Mouse (Mus musculus) hindbrain, embryonic 15.5 days (tissue): ENCODE measurements around the gene Shoc2. TPM values are rescaled to one million over a fixed set of nuclear protein-coding genes. Genes with fewer than 3 reads are reported as not detected.
"Not testable (repeated sequence)": the region's sequence is repeated elsewhere in the genome, so short reads cannot be mapped to it uniquely, and the experiment has no call there.

ENCODE experiments used
- ATAC-seq: fragments of 200-750 bp; cut with Nextera tagmentation; 2 replicates; pipeline ENCODE4 v1.8.0; 2017; ENCODE audit warnings: low read depth, moderate number of reproducible peaks, moderate TSS enrichment; ENCODE audit not compliant: low FRiP score
- H3K27ac ChIP-seq: fragments of 300-500 bp; sonication (generic); replicated peaks from 2 replicates; pipeline ENCODE4 v1.5.1; 2015; ENCODE audit warnings: mild to moderate bottlenecking, inconsistent platforms
- H3K27me3 ChIP-seq: fragments of 300-500 bp; sonication (generic); 2 replicates; pipeline ENCODE4 v1.6.1; 2015; ENCODE audit warnings: control low read depth, inconsistent platforms
- H3K36me3 ChIP-seq: fragments of 300-500 bp; sonication (generic); 2 replicates; pipeline ENCODE4 v1.6.1; 2015; ENCODE audit warnings: control low read depth, inconsistent platforms
- H3K4me1 ChIP-seq: fragments of 300-500 bp; sonication (generic); replicated peaks from 2 replicates; pipeline ENCODE4 v1.6.1; 2015; ENCODE audit warnings: control low read depth, inconsistent platforms
- H3K4me2 ChIP-seq: fragments of 300-500 bp; sonication (generic); 2 replicates; pipeline ENCODE4 v1.6.1; 2015; ENCODE audit warnings: moderate library complexity, mild to moderate bottlenecking, inconsistent platforms
- H3K4me3 ChIP-seq: fragments of 300-500 bp; sonication (generic); 2 replicates; pipeline ENCODE4 v1.5.1; 2015; ENCODE audit warnings: mild to moderate bottlenecking, inconsistent platforms
- H3K9ac ChIP-seq: fragments of 300-500 bp; sonication (generic); 2 replicates; pipeline ENCODE4 v1.6.1; 2015; ENCODE audit warnings: inconsistent platforms
- H3K9me3 ChIP-seq: fragments of 300-500 bp; sonication (generic); 2 replicates; pipeline ENCODE4 v1.6.1; 2016; ENCODE audit warnings: control low read depth, inconsistent platforms
- WGBS: fragments of 180-500 bp; shearing (Covaris S2); methylation state at CpG from one replicate; pipeline ENCODE4 v1.1.7; 2015; 5-methylcytosine and 5-hydroxymethylcytosine counted together
- polyA plus RNA-seq: library from polyadenylated mRNA; unstranded; fragments of >200 nt; fragmentation: Nextera tagmentation; extraction: Ambion mirVana; gene quantifications from 2 replicates; pipeline ENCODE4 v1.2.1, GENCODE M21; 2015

Shoc2 gene
- polyA plus RNA-seq, 1 experiment from 2014 or later: 64.6 TPM

GRCm38 (mm10) chr19:53904833-53905480, 39.1 kb upstream of the Shoc2 start:
- H3K27me3 ChIP-seq: no peaks in the 10 kb centered on the region
- WGBS: 64% methylated on average over 7 of the region's 7 CpGs
- peak overlapping the region; percentile 71; the same call in 1 of the 2 replicates for H3K9ac ChIP-seq

GRCm38 (mm10) chr19:53906033-53906702, 37.9 kb upstream of the Shoc2 start:
- Histone ChIP-seq H3K27ac (no peak overlapping the region), H3K36me3 (peaks cover 17% of the 10 kb centered on the region), H3K4me3 (no peak overlapping the region), H3K9me3 (no peaks in the 10 kb centered on the region), H3K4me1 (peaks cover 31% of the 10 kb centered on the region), H3K4me2 (0 out of 2 replicates have a peak overlapping the region, but pooled peaks have one; percentile 85), H3K27me3 (no peaks in the 10 kb centered on the region), H3K9ac (no peak overlapping the region)
- 77% methylated on average over 6 of the region's 6 CpGs for WGBS
- no peak for ATAC-seq

More at GRCm38 (mm10) chr19:53904833-53905480, 39.1 kb upstream of the Shoc2 start:
- Histone ChIP-seq H3K36me3 (peaks cover 9% of the 10 kb centered on the region), H3K4me2 (peak overlapping the region; percentile 85), H3K27ac (0 out of 2 replicates have a peak overlapping the region, but pooled peaks have one; percentile 94), H3K9me3 (no peaks in the 10 kb centered on the region), H3K4me1 (peaks cover 31% of the 10 kb centered on the region), H3K4me3 (peak overlapping the region; percentile 78)
- no peak for ATAC-seq

GRCm38 (mm10) chr19:53906703-53907070, 37.4 kb upstream of the Shoc2 start:
- peaks cover 31% of the 10 kb centered on the region for H3K4me1 ChIP-seq
- not testable (repeated sequence) for ATAC-seq

GRCm38 (mm10) chr19:53914950-53915349, 29.2 kb upstream of the Shoc2 start:
- H3K9ac ChIP-seq: no peak overlapping the region
- no peak for ATAC-seq
- H3K27ac ChIP-seq: no peak overlapping the region
- H3K9me3 ChIP-seq: no peaks in the 10 kb centered on the region
- H3K4me2 ChIP-seq: no peak overlapping the region
- no peak overlapping the region for H3K4me3 ChIP-seq
- H3K27me3 ChIP-seq: no peaks in the 10 kb centered on the region
- no peaks in the 10 kb centered on the region for H3K4me1 ChIP-seq
- WGBS: 98% methylated on average over 4 of the region's 4 CpGs
- H3K36me3 ChIP-seq: peaks cover 64% of the 10 kb centered on the region

More at GRCm38 (mm10) chr19:53906703-53907070, 37.4 kb upstream of the Shoc2 start:
- H3K9ac ChIP-seq, H3K4me3 ChIP-seq, H3K4me2 ChIP-seq, H3K27me3 ChIP-seq, H3K9me3 ChIP-seq, H3K27ac ChIP-seq: not testable (repeated sequence)
- peaks cover 17% of the 10 kb centered on the region for H3K36me3 ChIP-seq

- Histone ChIP-seq H3K9ac (no peak overlapping the region), H3K36me3 (peaks cover 49% of the 10 kb centered on the region), H3K4me2 (no peak overlapping the region), H3K4me1 (no peaks in the 10 kb centered on the region), H3K27me3 (no peaks in the 10 kb centered on the region), H3K9me3 (no peaks in the 10 kb centered on the region), H3K27ac (no peak overlapping the region), H3K4me3 (no peak overlapping the region)
- WGBS: 92% methylated on average over 10 of the region's 10 CpGs
- ATAC-seq: no peak
Measured at GRCm38 (mm10) chr19:53919541-53919940, 24.6 kb upstream of the Shoc2 start.

DNA sequence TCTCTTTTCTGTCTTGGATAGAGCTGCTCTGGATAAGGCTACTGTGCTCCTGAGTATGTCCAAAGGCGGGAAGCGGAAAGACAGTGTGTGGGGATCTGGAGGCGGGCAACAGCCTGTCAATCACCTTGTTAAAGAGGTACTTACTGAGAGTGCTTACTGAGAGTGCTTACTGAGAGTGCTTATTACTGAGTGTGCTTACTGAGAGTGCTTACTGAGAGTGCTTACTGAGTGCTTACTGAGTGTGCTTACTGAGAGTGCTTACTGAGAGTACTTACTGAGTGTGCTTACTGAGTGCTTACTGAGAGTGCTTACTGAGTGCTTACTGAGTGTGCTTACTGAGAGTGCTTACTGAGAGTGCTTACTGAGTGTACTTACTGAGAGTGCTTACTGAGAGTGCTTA, 22.1 kb upstream of the Shoc2 start:
- 87% methylated on average over 3 of the region's 3 CpGs for WGBS
- ATAC-seq: not testable (repeated sequence)

GRCm38 (mm10) chr19:53925338-53925751, 18.8 kb upstream of the Shoc2 start:
- ATAC-seq: no peak
- 87% methylated on average over 2 of the region's 2 CpGs for whole genome bisulfite sequencing
- H3K9ac ChIP-seq: no peak overlapping the region
- no peaks in the 10 kb centered on the region for H3K27me3 ChIP-seq
- no peaks in the 10 kb centered on the region for H3K4me1 ChIP-seq
- no peak overlapping the region for H3K4me2 ChIP-seq
- no peak overlapping the region for H3K4me3 ChIP-seq
- H3K27ac ChIP-seq: no peak overlapping the region
- H3K36me3 ChIP-seq: peaks cover 39% of the 10 kb centered on the region
- no peaks in the 10 kb centered on the region for H3K9me3 ChIP-seq

More for the DNA sequence above, 22.1 kb upstream of the Shoc2 start:
- not testable (repeated sequence) for H3K4me2 ChIP-seq, H3K27ac ChIP-seq, H3K27me3 ChIP-seq, H3K9ac ChIP-seq, H3K4me3 ChIP-seq, H3K4me1 ChIP-seq, H3K9me3 ChIP-seq
- H3K36me3 ChIP-seq: peaks cover 46% of the 10 kb centered on the region

- H3K4me3 ChIP-seq: no peak overlapping the region
- ATAC-seq: no peak
- no peaks in the 10 kb centered on the region for H3K4me1 ChIP-seq
- no peaks in the 10 kb centered on the region for H3K27me3 ChIP-seq
- WGBS: 98% methylated on average over 1 of the region's 1 CpGs
- H3K4me2 ChIP-seq: no peak overlapping the region
- no peaks in the 10 kb centered on the region for H3K9me3 ChIP-seq
- H3K9ac ChIP-seq: no peak overlapping the region
- H3K27ac ChIP-seq: no peak overlapping the region
- H3K36me3 ChIP-seq: peaks cover 42% of the 10 kb centered on the region
Measured at GRCm38 (mm10) chr19:53926705-53927104, 17.4 kb upstream of the Shoc2 start.

DNA sequence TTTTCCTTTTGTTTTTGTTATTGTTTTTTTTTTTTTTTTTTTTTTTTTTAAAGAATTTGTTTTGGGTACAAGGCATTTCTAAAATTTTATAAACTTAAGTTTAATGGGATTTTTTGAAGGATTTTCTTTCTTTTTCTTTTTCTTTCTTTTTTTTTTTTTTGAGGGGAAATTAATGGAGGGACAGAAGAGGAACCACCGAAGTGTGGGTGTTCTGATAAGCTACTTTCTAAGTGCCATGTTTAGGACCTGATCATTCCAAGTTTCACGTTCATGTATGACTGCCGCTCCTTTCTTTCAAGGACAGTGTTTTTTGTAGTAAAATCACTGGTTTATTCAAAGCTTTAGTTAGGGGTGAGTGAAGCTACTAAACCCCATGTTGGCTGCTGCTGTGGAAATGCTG, 14.9 kb upstream of the Shoc2 start:
- H3K36me3 ChIP-seq: peaks cover 44% of the 10 kb centered on the region
- WGBS: 94% methylated on average over 3 of the region's 3 CpGs
- ATAC-seq: no peak

GRCm38 (mm10) chr19:53933050-53933449, 11.1 kb upstream of the Shoc2 start:
- ATAC-seq: no peak
- H3K9me3 ChIP-seq: no peaks in the 10 kb centered on the region
- no peak overlapping the region for H3K27ac ChIP-seq
- H3K9ac ChIP-seq: no peak overlapping the region
- no peak overlapping the region for H3K4me3 ChIP-seq
- no peak overlapping the region for H3K4me2 ChIP-seq
- H3K4me1 ChIP-seq: no peaks in the 10 kb centered on the region
- H3K27me3 ChIP-seq: no peaks in the 10 kb centered on the region
- H3K36me3 ChIP-seq: peaks cover 34% of the 10 kb centered on the region

More for the DNA sequence above, 14.9 kb upstream of the Shoc2 start:
- Histone ChIP-seq H3K4me2 (no peak overlapping the region), H3K4me3 (no peak overlapping the region), H3K27ac (no peak overlapping the region), H3K4me1 (no peaks in the 10 kb centered on the region), H3K9me3 (no peaks in the 10 kb centered on the region), H3K27me3 (no peaks in the 10 kb centered on the region), H3K9ac (no peak overlapping the region)

DNA sequence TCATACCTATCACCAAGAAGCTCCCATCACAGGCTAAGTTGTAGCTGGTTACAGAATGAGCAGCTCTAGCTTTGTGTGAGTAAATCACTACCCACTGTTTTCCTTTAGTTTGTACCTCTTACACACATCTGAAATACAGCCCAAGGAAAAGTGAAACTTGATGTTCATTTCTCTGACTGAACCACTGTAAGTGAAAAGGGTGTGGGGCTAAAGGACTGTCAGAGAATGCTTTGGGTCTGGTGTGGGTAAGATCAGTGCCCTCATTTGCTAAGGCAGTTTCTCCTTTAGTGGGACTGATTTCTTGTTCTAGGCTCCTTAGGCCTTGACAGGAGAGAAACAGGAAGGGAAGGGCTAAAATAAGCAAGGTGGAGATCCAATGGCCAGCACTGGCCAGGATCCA, 10.1 kb upstream of the Shoc2 start:
- H3K4me3 ChIP-seq: no peak overlapping the region

DNA sequence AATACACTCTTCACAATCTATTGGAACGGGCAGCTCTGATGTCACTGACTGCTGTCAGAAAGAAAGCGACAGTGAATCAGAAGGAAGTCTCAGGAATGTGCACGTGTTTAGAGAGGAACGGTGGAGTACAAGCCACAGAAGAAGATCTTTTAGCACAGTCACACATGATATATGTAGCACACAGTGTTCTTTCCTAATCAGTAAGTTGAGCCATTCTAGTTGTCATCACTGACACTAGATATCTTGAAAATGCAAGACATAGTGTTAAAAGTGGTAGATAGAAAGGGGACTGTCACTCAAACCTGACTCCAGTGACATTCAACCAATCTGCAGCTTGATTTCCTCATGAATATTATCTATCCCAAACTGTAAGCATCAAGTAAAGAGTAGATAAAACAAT, 4.6 kb upstream of the Shoc2 start:
- H3K4me3 ChIP-seq: no peak overlapping the region
- WGBS: 89% methylated on average over 4 of the region's 4 CpGs

More for the DNA sequence above, 10.1 kb upstream of the Shoc2 start:
- Histone ChIP-seq H3K4me1 (no peaks in the 10 kb centered on the region), H3K27ac (no peak overlapping the region), H3K27me3 (no peaks in the 10 kb centered on the region), H3K36me3 (peaks cover 37% of the 10 kb centered on the region), H3K9me3 (no peaks in the 10 kb centered on the region), H3K4me2 (no peak overlapping the region), H3K9ac (no peak overlapping the region)
- no peak for ATAC-seq

More for the DNA sequence above, 4.6 kb upstream of the Shoc2 start:
- H3K27ac ChIP-seq: no peak overlapping the region
- peaks cover 16% of the 10 kb centered on the region for H3K36me3 ChIP-seq
- H3K27me3 ChIP-seq: no peaks in the 10 kb centered on the region
- H3K4me1 ChIP-seq: peaks cover 15% of the 10 kb centered on the region
- no peak for ATAC-seq
- no peak overlapping the region for H3K9ac ChIP-seq
- H3K4me2 ChIP-seq: no peak overlapping the region
- no peaks in the 10 kb centered on the region for H3K9me3 ChIP-seq
